Mouse (Mus musculus) stomach, postnatal 0 days (tissue): ENCODE results near the gene Aar2.

Source experiments
- CTCF ChIP-seq: IDR thresholded peaks from 2 replicates; pipeline ENCODE4 v1.5.1; 2016; ENCODE audit warnings: antibody characterized with exemption, low read depth, mild to moderate bottlenecking, moderate library complexity
- EP300 ChIP-seq: optimal IDR thresholded peaks from 2 replicates; pipeline ENCODE3; 2016; ENCODE audit warnings: antibody characterized with exemption

DNA sequence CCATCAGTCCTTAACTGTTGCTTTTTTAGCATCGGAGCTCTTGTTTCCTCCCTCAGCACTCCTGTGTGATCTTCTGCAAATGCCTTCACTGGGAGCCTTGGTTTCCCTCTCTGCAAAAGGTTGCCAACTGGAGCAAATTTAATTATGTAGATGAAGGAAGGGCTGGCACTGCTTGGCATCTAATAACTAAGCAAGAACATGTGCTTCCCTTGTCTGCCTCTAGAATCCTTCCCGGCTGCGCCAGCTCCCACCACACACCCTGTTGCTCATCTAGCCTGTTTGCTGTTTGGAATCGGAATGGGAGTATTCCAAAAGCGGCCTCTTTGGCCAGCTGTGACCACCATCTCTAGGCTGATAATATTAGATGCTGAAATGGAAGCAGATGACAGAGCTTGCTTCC is 27.8 kb upstream of the Aar2 start:
- no peak for TF ChIP-seq CTCF
- TF ChIP-seq EP300 = no peak
